In genomic region chr9:49488912-49489895, GRCm38 (mm10) we compare ENCODE assay signal across 8 mouse cellular contexts. TPM values are rescaled to one million over a fixed set of nuclear protein-coding genes. Genes with fewer than 3 reads are reported as not detected.
DNase-seq lines count a peak whose midpoint lies in the region; ATAC-seq and TF ChIP-seq lines count a peak whose summit lies in the region.

No protein-coding gene starts in this region.

- 33% methylated on average over 16 of the region's 16 CpGs for WGBS in embryonic facial prominence, embryonic 14.5 days
- 31% methylated on average over 16 of the region's 16 CpGs for WGBS in limb, embryonic 13.5 days
- WGBS in midbrain, postnatal 0 days = 35% methylated on average over 16 of the region's 16 CpGs

- peak; percentile 68 for DNase-seq in 416B (ENCODE audit: low read depth)
- DNase-seq in adrenal gland, postnatal 36 days = peak; percentile 86 to 88
- DNase-seq in embryonic facial prominence, embryonic 14.5 days (ENCODE audit: low spot score) = peak; percentile 80
- DNase-seq in heart, adult 9 months (ENCODE audit: low spot score in 2 of 2) = peak; percentile 73 to 78
- DNase-seq in kidney, adult 9 months = peak; percentile 86
- peak; percentile 81 for DNase-seq in midbrain, postnatal 0 days (ENCODE audit: low spot score)
- DNase-seq in spleen, postnatal 10 days (ENCODE audit: low spot score in 2 of 2) = peak; percentile 66 to 79

- H3K27me3 ChIP-seq in embryonic facial prominence, embryonic 14.5 days (replicated peaks; ENCODE audit: control insufficient read depth, insufficient read depth, low read length) = no peaks in the 10 kb centered on the region
- H3K27me3 ChIP-seq in limb, embryonic 13.5 days = peaks cover 6% of the 10 kb centered on the region; the same call in 1 of the 2 replicates
- H3K27me3 ChIP-seq in midbrain, postnatal 0 days (ENCODE audit: insufficient read depth, low read length) = no peaks in the 10 kb centered on the region; the same call in 1 of the 2 replicates

- peak; percentile 100 for TF ChIP-seq CTCF in midbrain, postnatal 0 days (IDR thresholded peaks at IDR 0.05)

- H3K4me3 ChIP-seq in embryonic facial prominence, embryonic 14.5 days (ENCODE audit: low read depth, low read length) = no peak overlapping the region
- no peak overlapping the region for H3K4me3 ChIP-seq in limb, embryonic 13.5 days
- no peak overlapping the region for H3K4me3 ChIP-seq in midbrain, postnatal 0 days (ENCODE audit: low read depth, low read length)

- H3K27ac ChIP-seq in embryonic facial prominence, embryonic 14.5 days (replicated peaks; ENCODE audit: low read depth, low read length) = no peak overlapping the region
- H3K27ac ChIP-seq in limb, embryonic 13.5 days = no peak overlapping the region
- H3K27ac ChIP-seq in midbrain, postnatal 0 days (ENCODE audit: low read depth, low read length) = no peak overlapping the region

- ATAC-seq in embryonic facial prominence, embryonic 14.5 days (ENCODE audit: low read depth) = peak; percentile 58
- 0 out of 2 replicates have a peak, but pooled peaks have one; percentile 48 for ATAC-seq in limb, embryonic 13.5 days (ENCODE audit: low FRiP score, low read depth)
- ATAC-seq in midbrain, postnatal 0 days (ENCODE audit: low FRiP score) = peak; percentile 67

- H3K9me3 ChIP-seq in embryonic facial prominence, embryonic 14.5 days (ENCODE audit: control insufficient read depth, low read length) = no peaks in the 10 kb centered on the region
- no peaks in the 10 kb centered on the region for H3K9me3 ChIP-seq in limb, embryonic 13.5 days
- H3K9me3 ChIP-seq in midbrain, postnatal 0 days (ENCODE audit: low read length) = no peaks in the 10 kb centered on the region

- peak overlapping the region; percentile 29 for H3K4me2 ChIP-seq in embryonic facial prominence, embryonic 14.5 days (ENCODE audit: low read depth, low read length)
- H3K4me2 ChIP-seq in limb, embryonic 13.5 days (replicated peaks) = peak overlapping the region; percentile 40
- H3K4me2 ChIP-seq in midbrain, postnatal 0 days (ENCODE audit: low read depth, low read length, poor library complexity, severe bottlenecking) = peak overlapping the region; percentile 7; the same call in 1 of the 2 replicates

- H3K36me3 ChIP-seq in embryonic facial prominence, embryonic 14.5 days (ENCODE audit: control insufficient read depth, insufficient read depth, low read length) = no peaks in the 10 kb centered on the region
- no peaks in the 10 kb centered on the region for H3K36me3 ChIP-seq in limb, embryonic 13.5 days
- no peaks in the 10 kb centered on the region for H3K36me3 ChIP-seq in midbrain, postnatal 0 days (ENCODE audit: insufficient read depth, low read length)

- H3K9ac ChIP-seq in embryonic facial prominence, embryonic 14.5 days (ENCODE audit: low read depth, low read length) = no peak overlapping the region
- peak overlapping the region; percentile 35 for H3K9ac ChIP-seq in limb, embryonic 13.5 days
- H3K9ac ChIP-seq in midbrain, postnatal 0 days (replicated peaks; ENCODE audit: low read length, poor library complexity, severe bottlenecking) = no peak overlapping the region

- H3K4me1 ChIP-seq in embryonic facial prominence, embryonic 14.5 days (ENCODE audit: control insufficient read depth, insufficient read depth, low read length) = no peaks in the 10 kb centered on the region
- peaks cover 26% of the 10 kb centered on the region for H3K4me1 ChIP-seq in limb, embryonic 13.5 days
- H3K4me1 ChIP-seq in midbrain, postnatal 0 days (ENCODE audit: insufficient read depth, low read length) = peaks cover 4% of the 10 kb centered on the region; the same call in 1 of the 2 replicates

RNA-seq across cellular contexts. Expression of gene Ttc12, which starts 3.2 kb away (rescaled TPM):
- total RNA-seq in adrenal gland, postnatal 36 days (2021) = 10 to 100 TPM; 14.6 to 16.0 TPM
- 2.0 TPM in 2 replicates for polyA plus RNA-seq in embryonic facial prominence, embryonic 14.5 days (2014; fragmentation: Nextera tagmentation; extraction: Ambion mirVana)
- polyA plus RNA-seq in limb, embryonic 13.5 days (2015; fragmentation: Nextera tagmentation; extraction: Ambion mirVana) = 1.2 and 1.4 TPM in 2 replicates
- total RNA-seq in midbrain, postnatal 0 days (2014; rRNA removed) = 1.8 and 2.0 TPM in 2 replicates
- polyA plus RNA-seq in midbrain, postnatal 0 days (2015; fragmentation: Nextera tagmentation; extraction: Ambion mirVana) = 1.3 and 2.1 TPM in 2 replicates
